Mouse (Mus musculus): Measurements from ENCODE around the gene Specc1. TPM values are rescaled to one million over a fixed set of nuclear protein-coding genes. Genes with fewer than 3 reads are reported as not detected.

Gene Specc1
- total RNA-seq, 1 experiment from 2014 or later: 19.6 TPM

- DNase-seq: no peak
These were observed 221.0 kb downstream of the Specc1 start for GRCm38 (mm10) chr11:62177395-62178113.

GRCm38 (mm10) chr11:62180791-62181190 lies 224.2 kb downstream of the Specc1 start:
- DNase-seq: no peak

GRCm38 (mm10) chr11:62184900-62185299 lies 228.3 kb downstream of the Specc1 start:
- no peak for DNase-seq

GRCm38 (mm10) chr11:62187074-62187473 lies 230.5 kb downstream of the Specc1 start:
- DNase-seq: no peak

- no peak for DNase-seq
These were observed 235.5 kb downstream of the Specc1 start for GRCm38 (mm10) chr11:62192050-62192449.

GRCm38 (mm10) chr11:62193116-62193515 lies 236.6 kb downstream of the Specc1 start:
- no peak for DNase-seq

- no peak for DNase-seq
These were observed 237.7 kb downstream of the Specc1 start for GRCm38 (mm10) chr11:62194217-62194616.

GRCm38 (mm10) chr11:62200901-62201512 lies 244.4 kb downstream of the Specc1 start:
- DNase-seq: no peak

GRCm38 (mm10) chr11:62202645-62203044 lies 246.1 kb downstream of the Specc1 start:
- DNase-seq: no peak

GRCm38 (mm10) chr11:62209111-62209510 lies 252.5 kb downstream of the Specc1 start:
- DNase-seq: no peak

- DNase-seq: peak; percentile 31
These were observed 253.3 kb downstream of the Specc1 start for GRCm38 (mm10) chr11:62209891-62210290.

GRCm38 (mm10) chr11:62213384-62213989 lies 256.9 kb downstream of the Specc1 start:
- no peak for DNase-seq

GRCm38 (mm10) chr11:62215107-62215506 lies 258.5 kb downstream of the Specc1 start:
- no peak for DNase-seq

- no peak for DNase-seq
These were observed 261.2 kb downstream of the Specc1 start for GRCm38 (mm10) chr11:62217751-62218150.

- DNase-seq: peak; percentile 10
These were observed 264.4 kb downstream of the Specc1 start for GRCm38 (mm10) chr11:62220756-62221510.

- no peak for DNase-seq
These were observed 266.9 kb downstream of the Specc1 start for GRCm38 (mm10) chr11:62223416-62223815.

- peak; percentile 35 for DNase-seq
These were observed 267.4 kb downstream of the Specc1 start for GRCm38 (mm10) chr11:62223962-62224361.

GRCm38 (mm10) chr11:62224797-62225196 lies 268.2 kb downstream of the Specc1 start:
- DNase-seq: no peak

- DNase-seq: no peak
These were observed 284.2 kb downstream of the Specc1 start for GRCm38 (mm10) chr11:62240631-62241261.

GRCm38 (mm10) chr11:62243871-62244270 lies 287.3 kb downstream of the Specc1 start:
- no peak for DNase-seq

- no peak for DNase-seq
These were observed 287.9 kb downstream of the Specc1 start for GRCm38 (mm10) chr11:62244471-62244870.

- DNase-seq: no peak
These were observed 291.3 kb downstream of the Specc1 start for GRCm38 (mm10) chr11:62247759-62248400.

All from adrenal gland, postnatal 14 days (tissue).